Mouse (Mus musculus) heart, embryonic 16.5 days (tissue): ENCODE measurements at regions not wholly inside any gene's neighbourhood (a gene's known extent, or its start where the extent isn't known, plus 50 kb on each side); places are given as distances from the start of the nearest gene placed in this dataset.

Experiments
- ATAC-seq: fragments of 200-750 bp; cut with Nextera tagmentation; replicated peaks from 2 replicates; pipeline ENCODE4 v1.8.0; 2017; ENCODE audit warnings: moderate number of reproducible peaks; ENCODE audit not compliant: insufficient read depth, low FRiP score; ENCODE audit errors: extremely low read depth
- H3K27ac ChIP-seq: fragments of 300-500 bp; sonication (generic); 2 replicates; pipeline ENCODE4 v1.5.1; 2014; ENCODE audit warnings: mild to moderate bottlenecking, low read length, control low read depth, moderate library complexity
- H3K27me3 ChIP-seq: fragments of 300-500 bp; sonication (generic); 2 replicates; pipeline ENCODE4 v1.6.1; 2014; ENCODE audit warnings: low read length, mixed read lengths; ENCODE audit not compliant: control insufficient read depth, insufficient read depth
- H3K36me3 ChIP-seq: fragments of 300-500 bp; sonication (generic); 2 replicates; pipeline ENCODE4 v1.6.1; 2014; ENCODE audit not compliant: control insufficient read depth, insufficient read depth
- H3K4me1 ChIP-seq: fragments of 300-500 bp; sonication (generic); 2 replicates; pipeline ENCODE4 v1.6.1; 2014; ENCODE audit warnings: low read length, mixed read lengths; ENCODE audit not compliant: control insufficient read depth, insufficient read depth
- H3K4me2 ChIP-seq: fragments of 300-500 bp; sonication (generic); 2 replicates; pipeline ENCODE4 v1.6.1; 2014; ENCODE audit warnings: low read depth, mild to moderate bottlenecking, control low read depth, low read length
- H3K4me3 ChIP-seq: fragments of 300-500 bp; sonication (generic); 2 replicates; pipeline ENCODE4 v1.5.1; 2014; ENCODE audit warnings: mild to moderate bottlenecking, control low read depth, low read length
- H3K9ac ChIP-seq: fragments of 300-500 bp; sonication (generic); 2 replicates; pipeline ENCODE4 v1.6.1; 2014; ENCODE audit warnings: low read length, control low read depth
- H3K9me3 ChIP-seq: fragments of 300-500 bp; sonication (generic); replicated peaks from 2 replicates; pipeline ENCODE4 v1.6.1; 2016; ENCODE audit warnings: low read length; ENCODE audit not compliant: control insufficient read depth
- WGBS: fragments of 180-500 bp; shearing (Covaris S2); extraction: QIAGEN DNeasy Blood & Tissue Kit; methylation state at CpG from one replicate; pipeline ENCODE4 v1.1.7; 2014; 5-methylcytosine and 5-hydroxymethylcytosine counted together

- H3K36me3 ChIP-seq, result no peaks in the 10 kb centered on the region
- no peak overlapping the region for H3K4me3 ChIP-seq
- no peak overlapping the region for H3K27ac ChIP-seq
- peaks cover 5% of the 10 kb centered on the region for H3K4me1 ChIP-seq
- no peak overlapping the region for H3K9ac ChIP-seq
- no peak overlapping the region for H3K4me2 ChIP-seq
- no peaks in the 10 kb centered on the region for H3K27me3 ChIP-seq
- no peak for ATAC-seq
- 76% methylated on average over 1 of the region's 1 CpGs for WGBS
- H3K9me3 ChIP-seq, result no peaks in the 10 kb centered on the region
Measured at GRCm38 (mm10) chr9:41604916-41605315, 443.4 kb upstream of the Ubash3b start.

DNA sequence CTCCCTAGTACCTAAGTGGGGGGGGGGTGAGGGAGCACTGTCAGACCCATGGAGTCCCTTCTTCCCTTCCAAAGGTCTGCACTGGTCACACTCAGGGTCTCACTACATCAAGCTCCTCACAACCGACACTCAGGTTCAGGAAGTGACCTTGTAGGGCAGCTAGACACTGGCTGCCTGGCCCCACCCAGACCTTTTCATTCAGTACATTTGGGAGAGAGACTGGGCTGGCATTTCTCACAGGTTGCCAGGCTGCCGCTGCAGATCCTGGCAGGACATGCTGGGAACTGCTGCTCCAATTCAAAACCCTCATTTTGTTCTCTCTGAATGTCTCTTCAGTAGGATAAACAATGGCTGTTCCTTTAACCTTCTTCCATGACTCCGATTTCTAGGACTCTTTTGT lies 439.3 kb upstream of the Ubash3b start:
- WGBS, result 39% methylated on average over 3 of the region's 3 CpGs
- Histone ChIP-seq H3K27ac (no peak overlapping the region), H3K36me3 (no peaks in the 10 kb centered on the region), H3K9ac (peak overlapping the region; percentile 20; the same call in 1 of the 2 replicates), H3K9me3 (no peaks in the 10 kb centered on the region), H3K4me1 (peaks cover 11% of the 10 kb centered on the region), H3K27me3 (no peaks in the 10 kb centered on the region), H3K4me2 (no peak overlapping the region), H3K4me3 (no peak overlapping the region)
- no peak for ATAC-seq

GRCm38 (mm10) chr9:41599874-41600273 lies 438.4 kb upstream of the Ubash3b start:
- ATAC-seq, result no peak

GRCm38 (mm10) chr9:41595749-41596148 lies 434.3 kb upstream of the Ubash3b start:
- Histone ChIP-seq H3K27ac (peak overlapping the region; percentile 89), H3K36me3 (peaks cover 6% of the 10 kb centered on the region; the same call in 1 of the 2 replicates), H3K4me1 (peaks cover 14% of the 10 kb centered on the region), H3K4me2 (peak overlapping the region; percentile 26; the same call in 1 of the 2 replicates), H3K9me3 (no peaks in the 10 kb centered on the region), H3K9ac (no peak overlapping the region), H3K27me3 (no peaks in the 10 kb centered on the region), H3K4me3 (no peak overlapping the region)
- 30% methylated on average over 5 of the region's 5 CpGs for WGBS
- ATAC-seq, result peak; percentile 82; the same call in 1 of the 2 replicates

More at GRCm38 (mm10) chr9:41599874-41600273, 438.4 kb upstream of the Ubash3b start:
- Histone ChIP-seq H3K27ac (no peak overlapping the region), H3K4me2 (no peak overlapping the region), H3K27me3 (no peaks in the 10 kb centered on the region), H3K4me3 (no peak overlapping the region), H3K4me1 (peaks cover 14% of the 10 kb centered on the region), H3K9ac (no peak overlapping the region), H3K9me3 (no peaks in the 10 kb centered on the region), H3K36me3 (no peaks in the 10 kb centered on the region)
- WGBS, result 21% methylated on average over 1 of the region's 1 CpGs

- Histone ChIP-seq H3K27me3 (no peaks in the 10 kb centered on the region), H3K9me3 (no peaks in the 10 kb centered on the region), H3K27ac (no peak overlapping the region), H3K4me1 (peaks cover 19% of the 10 kb centered on the region), H3K4me2 (no peak overlapping the region), H3K4me3 (no peak overlapping the region), H3K36me3 (peaks cover 8% of the 10 kb centered on the region; the same call in 1 of the 2 replicates), H3K9ac (no peak overlapping the region)
- ATAC-seq, result no peak
- WGBS, result 90% methylated on average over 7 of the region's 7 CpGs
Measured at GRCm38 (mm10) chr9:41593998-41594397, 432.5 kb upstream of the Ubash3b start.

GRCm38 (mm10) chr9:41592900-41593690 lies 431.6 kb upstream of the Ubash3b start:
- no peaks in the 10 kb centered on the region for H3K9me3 ChIP-seq
- H3K9ac ChIP-seq, result no peak overlapping the region
- H3K36me3 ChIP-seq, result peaks cover 8% of the 10 kb centered on the region; the same call in 1 of the 2 replicates
- H3K4me2 ChIP-seq, result no peak overlapping the region
- H3K4me3 ChIP-seq, result no peak overlapping the region
- 86% methylated on average over 4 of the region's 4 CpGs for WGBS
- peaks cover 22% of the 10 kb centered on the region for H3K4me1 ChIP-seq
- no peak overlapping the region for H3K27ac ChIP-seq
- no peaks in the 10 kb centered on the region for H3K27me3 ChIP-seq
- no peak for ATAC-seq

DNA sequence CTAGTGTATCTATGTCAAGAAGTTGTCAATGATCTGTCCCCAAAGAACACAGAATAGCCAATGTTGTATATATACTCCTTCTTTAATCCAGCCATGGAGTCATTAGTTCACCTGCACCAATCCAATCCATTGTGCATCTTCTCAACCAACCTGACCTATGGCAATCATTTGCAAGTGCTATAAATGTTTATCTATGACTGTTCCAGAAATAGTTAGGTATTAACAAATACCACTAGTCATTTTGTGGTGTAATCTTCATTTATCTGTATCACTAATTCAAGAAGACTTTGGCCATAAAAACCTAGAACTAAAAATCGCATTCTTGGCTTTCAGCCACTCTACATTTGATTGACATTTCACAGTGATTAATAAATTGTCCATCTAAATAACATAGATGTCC lies 430.6 kb upstream of the Ubash3b start:
- no peak overlapping the region for H3K4me3 ChIP-seq
- no peak overlapping the region for H3K9ac ChIP-seq
- peaks cover 8% of the 10 kb centered on the region; the same call in 1 of the 2 replicates for H3K36me3 ChIP-seq
- no peak overlapping the region for H3K4me2 ChIP-seq
- H3K4me1 ChIP-seq, result peaks cover 20% of the 10 kb centered on the region
- no peaks in the 10 kb centered on the region for H3K9me3 ChIP-seq
- H3K27ac ChIP-seq, result no peak overlapping the region
- 94% methylated on average over 1 of the region's 1 CpGs for WGBS
- ATAC-seq, result no peak
- no peaks in the 10 kb centered on the region for H3K27me3 ChIP-seq

GRCm38 (mm10) chr9:41590164-41590563 lies 428.7 kb upstream of the Ubash3b start:
- H3K27ac ChIP-seq, result no peak overlapping the region
- H3K9me3 ChIP-seq, result no peaks in the 10 kb centered on the region
- H3K9ac ChIP-seq, result no peak overlapping the region
- H3K36me3 ChIP-seq, result peaks cover 10% of the 10 kb centered on the region; the same call in 1 of the 2 replicates
- peaks cover 22% of the 10 kb centered on the region for H3K4me1 ChIP-seq
- ATAC-seq, result no peak
- 62% methylated on average over 4 of the region's 4 CpGs for WGBS
- no peak overlapping the region for H3K4me3 ChIP-seq
- no peaks in the 10 kb centered on the region for H3K27me3 ChIP-seq
- H3K4me2 ChIP-seq, result no peak overlapping the region
